Mouse (Mus musculus) bone marrow macrophage, adult 2 months (primary cell): ENCODE data around the gene Baiap2. TPM values are rescaled to one million over a fixed set of nuclear protein-coding genes. Genes with fewer than 3 reads are reported as not detected.

Experiments
- H3K27ac ChIP-seq: 2 replicates; pipeline ENCODE4 v1.5.1; 2012; ENCODE audit warnings: low read depth, low read length; ENCODE audit not compliant: insufficient read depth
- H3K4me1 ChIP-seq: 2 replicates; pipeline ENCODE4 v1.6.1; 2012; ENCODE audit warnings: low read length; ENCODE audit not compliant: control insufficient read depth, insufficient read depth
- H3K4me3 ChIP-seq: 2 replicates; pipeline ENCODE4 v1.5.1; 2012; ENCODE audit warnings: mild to moderate bottlenecking, low read length, moderate library complexity; ENCODE audit not compliant: insufficient read depth
- CTCF ChIP-seq: IDR thresholded peaks from 2 replicates; pipeline ENCODE4 v1.5.1; 2012; ENCODE audit warnings: low read depth, mild to moderate bottlenecking, low read length, moderate library complexity
- POLR2A ChIP-seq: IDR thresholded peaks from 2 replicates; pipeline ENCODE4 v1.6.1; 2012; ENCODE audit warnings: mild to moderate bottlenecking, low read depth, low read length, borderline replicate concordance
- polyA plus RNA-seq: library from polyadenylated mRNA; stranded (reverse); fragments of >200 nt; gene quantifications from 2 replicates; pipeline ENCODE4 v1.2.4, GENCODE M21; 2012; ENCODE audit not compliant: missing spikeins, insufficient read depth, insufficient read length

The Baiap2 gene
- polyA plus RNA-seq, 1 experiment = 41.8 TPM

DNA sequence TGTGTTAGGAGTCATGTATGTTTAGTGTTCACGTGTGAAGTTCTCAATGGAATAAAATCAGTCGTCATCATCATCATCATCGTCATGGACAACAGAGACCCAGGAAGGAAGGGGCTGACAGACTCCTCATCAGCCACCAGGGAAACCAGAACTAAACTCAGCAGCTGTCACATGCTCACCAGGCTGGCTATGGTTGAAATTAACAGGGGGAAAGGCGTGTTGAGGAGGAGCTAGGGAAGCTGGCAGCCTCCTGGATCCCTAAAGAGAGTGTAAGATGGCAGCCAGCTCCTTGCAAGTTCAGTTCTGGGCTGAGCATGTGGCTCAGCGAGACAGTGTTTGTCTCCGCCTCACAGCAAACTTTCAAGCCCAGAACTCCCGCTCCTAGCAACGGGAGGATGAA lies 7.8 kb upstream of the Baiap2 start:
- no peak for TF ChIP-seq CTCF
- TF ChIP-seq POLR2A = no peak
- Histone ChIP-seq H3K27ac (no peak overlapping the region), H3K4me3 (no peak overlapping the region), H3K4me1 (peaks cover 49% of the 10 kb centered on the region)

- H3K27ac ChIP-seq = no peak overlapping the region
- no peak overlapping the region for H3K4me3 ChIP-seq
- TF ChIP-seq CTCF (peak; percentile 83), POLR2A (no peak)
- H3K4me1 ChIP-seq = peaks cover 42% of the 10 kb centered on the region
Observed at GRCm38 (mm10) chr11:119935457-119935856, 7.1 kb upstream of the Baiap2 start.

- Histone ChIP-seq H3K4me1 (peaks cover 38% of the 10 kb centered on the region), H3K27ac (no peak overlapping the region), H3K4me3 (no peak overlapping the region)
- TF ChIP-seq POLR2A (no peak), CTCF (no peak)
Observed at GRCm38 (mm10) chr11:119936456-119936855, 6.1 kb upstream of the Baiap2 start.

- Histone ChIP-seq H3K4me1 (peaks cover 36% of the 10 kb centered on the region), H3K4me3 (no peak overlapping the region), H3K27ac (no peak overlapping the region)
- TF ChIP-seq POLR2A = no peak
Observed at GRCm38 (mm10) chr11:119937216-119937615, 5.3 kb upstream of the Baiap2 start.

DNA sequence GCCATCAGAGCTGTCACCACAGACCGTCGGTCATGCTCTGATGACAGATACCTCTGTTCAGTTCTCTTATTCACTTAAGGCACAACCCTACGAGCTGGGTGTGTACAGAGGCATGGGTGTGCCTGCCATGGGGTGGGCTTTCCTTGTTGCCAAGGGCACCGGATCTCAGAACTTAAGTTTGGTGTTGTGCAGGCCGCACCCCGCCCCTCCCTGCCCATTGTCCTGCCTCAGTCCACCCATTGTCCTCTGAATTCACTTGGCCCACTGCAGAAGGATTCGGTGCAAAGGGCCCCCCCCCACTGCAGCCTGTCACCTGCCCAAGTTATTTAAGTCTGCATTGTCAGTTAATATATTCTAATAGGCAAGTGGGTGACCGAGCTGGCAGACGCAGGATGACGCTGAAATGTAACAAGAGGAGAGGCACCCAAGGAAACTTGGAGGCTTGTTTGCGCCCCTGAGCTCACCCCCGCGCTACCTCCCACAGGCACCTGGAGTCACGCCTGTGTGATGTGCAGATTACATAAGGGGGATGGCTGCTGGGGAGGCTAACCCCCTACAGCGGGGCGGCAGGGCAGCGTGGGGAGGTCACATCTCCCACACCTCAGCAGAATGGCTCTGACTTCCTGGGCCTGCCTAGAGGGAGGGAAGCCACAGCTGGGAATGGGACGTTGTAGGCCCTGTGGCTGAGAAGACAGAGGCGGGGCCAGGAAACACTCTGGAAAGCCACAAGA lies 4.6 kb upstream of the Baiap2 start:
- no peak overlapping the region for H3K27ac ChIP-seq
- peaks cover 31% of the 10 kb centered on the region for H3K4me1 ChIP-seq
- TF ChIP-seq POLR2A (no peak), CTCF (no peak)
- H3K4me3 ChIP-seq = no peak overlapping the region

DNA sequence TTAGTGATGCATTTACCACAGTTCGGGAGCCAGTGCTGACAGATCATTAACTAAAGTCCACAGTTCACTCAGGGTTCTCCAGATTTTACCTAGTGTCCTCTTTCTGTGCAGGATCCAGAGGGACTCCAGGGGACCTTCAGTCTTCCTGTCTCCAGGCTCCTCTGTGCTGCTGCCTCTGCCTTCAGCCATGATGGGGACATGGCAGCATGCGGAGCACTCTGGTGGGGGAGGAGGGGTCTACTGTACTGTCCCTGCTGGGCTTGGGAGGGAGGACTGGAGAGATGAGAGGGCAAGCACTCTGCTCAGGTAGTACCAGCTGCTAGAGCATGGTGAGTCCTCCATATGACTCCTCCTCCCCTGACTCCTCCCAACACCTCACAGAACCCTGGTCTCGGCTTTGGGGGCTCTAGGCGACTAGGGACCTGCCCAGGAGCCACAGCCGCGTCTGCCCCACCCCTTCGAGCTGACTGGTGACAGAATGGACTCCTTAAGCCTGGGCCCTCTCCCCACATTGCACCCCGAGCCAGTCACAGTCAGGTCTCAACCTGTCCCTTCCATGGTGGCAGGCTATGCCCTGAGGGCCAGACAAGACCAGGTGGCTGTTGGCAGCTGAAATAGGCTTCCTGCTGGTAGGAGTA lies 3.4 kb upstream of the Baiap2 start:
- no peak overlapping the region for H3K27ac ChIP-seq
- TF ChIP-seq POLR2A (no peak), CTCF (no peak)
- no peak overlapping the region for H3K4me3 ChIP-seq
- peaks cover 23% of the 10 kb centered on the region for H3K4me1 ChIP-seq

- Histone ChIP-seq H3K4me1 (peaks cover 25% of the 10 kb centered on the region), H3K4me3 (no peak overlapping the region), H3K27ac (no peak overlapping the region)
- TF ChIP-seq POLR2A (no peak), CTCF (no peak)
Observed at GRCm38 (mm10) chr11:119939711-119940106, 2.9 kb upstream of the Baiap2 start.

- no peak overlapping the region for H3K27ac ChIP-seq
- H3K4me3 ChIP-seq = no peak overlapping the region
- no peak for TF ChIP-seq CTCF
- no peak for TF ChIP-seq POLR2A
- peaks cover 28% of the 10 kb centered on the region for H3K4me1 ChIP-seq
Observed at GRCm38 (mm10) chr11:119940142-119940541, 2.4 kb upstream of the Baiap2 start.

GRCm38 (mm10) chr11:119941794-119942193 lies 769 bp upstream of the Baiap2 start:
- Histone ChIP-seq H3K4me3 (peak overlapping the region; percentile 75), H3K27ac (no peak overlapping the region), H3K4me1 (peaks cover 30% of the 10 kb centered on the region)
- no peak for TF ChIP-seq CTCF
- TF ChIP-seq POLR2A = no peak

DNA sequence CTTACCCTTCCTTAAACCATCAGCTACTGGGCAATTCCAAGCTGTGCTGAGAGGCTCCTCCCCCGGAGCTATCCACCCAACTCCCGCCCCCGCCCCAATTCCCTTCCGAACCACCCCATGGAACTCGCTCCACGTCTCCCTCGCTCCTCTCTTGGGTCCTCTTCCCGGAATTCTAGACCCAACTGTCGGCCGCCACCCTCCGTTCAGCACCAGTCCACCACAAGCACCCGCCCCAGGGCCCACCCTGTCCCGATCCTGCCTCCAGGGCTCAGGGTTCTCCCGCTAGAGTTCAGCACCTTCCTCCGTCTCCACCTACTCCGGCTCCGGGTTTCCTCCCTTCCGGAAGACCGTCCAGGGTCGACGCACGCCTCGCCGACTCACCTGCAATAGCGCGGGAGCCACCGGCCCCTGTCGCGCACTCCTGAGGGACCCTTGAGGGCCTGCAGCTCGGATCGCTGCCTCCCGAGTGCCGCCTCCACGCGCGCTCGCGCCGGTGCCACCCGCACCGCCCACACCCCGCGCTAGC lies 299 bp upstream of the Baiap2 start:
- Histone ChIP-seq H3K4me1 (peaks cover 27% of the 10 kb centered on the region), H3K27ac (no peak overlapping the region), H3K4me3 (peak overlapping the region; percentile 75)
- TF ChIP-seq CTCF (no peak), POLR2A (no peak)
